Mouse (Mus musculus) embryonic facial prominence, embryonic 14.5 days (tissue): ENCODE measurements at regions not wholly inside any gene's neighbourhood (a gene's known extent, or its start where the extent isn't known, plus 50 kb on each side); places are given as distances from the start of the nearest gene placed in this dataset.

Experiments
- ATAC-seq: fragments of 200-750 bp; cut with Nextera tagmentation; 2 replicates; pipeline ENCODE4 v1.8.0; 2017; ENCODE audit warnings: low read depth, moderate number of reproducible peaks, moderate TSS enrichment
- DNase-seq: peaks from one replicate; pipeline ENCODE4 v3.0.0-alpha.2; 2015; ENCODE audit warnings: low spot score
- H3K27ac ChIP-seq: fragments of 300-500 bp; sonication (generic); replicated peaks from 2 replicates; pipeline ENCODE4 v1.5.1; 2014; ENCODE audit warnings: low read depth, mild to moderate bottlenecking, low read length, moderate library complexity
- H3K27me3 ChIP-seq: fragments of 300-500 bp; sonication (generic); replicated peaks from 2 replicates; pipeline ENCODE4 v1.6.1; 2014; ENCODE audit warnings: low read length; ENCODE audit not compliant: control insufficient read depth, insufficient read depth
- H3K36me3 ChIP-seq: fragments of 300-500 bp; sonication (generic); 2 replicates; pipeline ENCODE4 v1.6.1; 2014; ENCODE audit warnings: low read length, mixed read lengths; ENCODE audit not compliant: control insufficient read depth, insufficient read depth
- H3K4me1 ChIP-seq: fragments of 300-500 bp; sonication (generic); 2 replicates; pipeline ENCODE4 v1.6.1; 2014; ENCODE audit warnings: antibody characterized with exemption, low read length; ENCODE audit not compliant: control insufficient read depth, insufficient read depth
- H3K4me2 ChIP-seq: fragments of 300-500 bp; sonication (generic); 2 replicates; pipeline ENCODE4 v1.6.1; 2014; ENCODE audit warnings: low read depth, mild to moderate bottlenecking, low read length, moderate library complexity, mixed read lengths
- H3K4me3 ChIP-seq: fragments of 300-500 bp; sonication (generic); 2 replicates; pipeline ENCODE4 v1.5.1; 2014; ENCODE audit warnings: low read depth, mild to moderate bottlenecking, low read length
- H3K9ac ChIP-seq: fragments of 300-500 bp; sonication (generic); 2 replicates; pipeline ENCODE4 v1.6.1; 2014; ENCODE audit warnings: low read depth, mild to moderate bottlenecking, low read length, moderate library complexity, mixed read lengths
- H3K9me3 ChIP-seq: fragments of 300-500 bp; sonication (generic); 2 replicates; pipeline ENCODE4 v1.6.1; 2016; ENCODE audit warnings: low read length; ENCODE audit not compliant: control insufficient read depth
- WGBS: fragments of 180-500 bp; shearing (Covaris S2); extraction: QIAGEN DNeasy Blood & Tissue Kit; methylation state at CpG from one replicate; pipeline ENCODE4 v1.1.7; 2014; 5-methylcytosine and 5-hydroxymethylcytosine counted together

DNA sequence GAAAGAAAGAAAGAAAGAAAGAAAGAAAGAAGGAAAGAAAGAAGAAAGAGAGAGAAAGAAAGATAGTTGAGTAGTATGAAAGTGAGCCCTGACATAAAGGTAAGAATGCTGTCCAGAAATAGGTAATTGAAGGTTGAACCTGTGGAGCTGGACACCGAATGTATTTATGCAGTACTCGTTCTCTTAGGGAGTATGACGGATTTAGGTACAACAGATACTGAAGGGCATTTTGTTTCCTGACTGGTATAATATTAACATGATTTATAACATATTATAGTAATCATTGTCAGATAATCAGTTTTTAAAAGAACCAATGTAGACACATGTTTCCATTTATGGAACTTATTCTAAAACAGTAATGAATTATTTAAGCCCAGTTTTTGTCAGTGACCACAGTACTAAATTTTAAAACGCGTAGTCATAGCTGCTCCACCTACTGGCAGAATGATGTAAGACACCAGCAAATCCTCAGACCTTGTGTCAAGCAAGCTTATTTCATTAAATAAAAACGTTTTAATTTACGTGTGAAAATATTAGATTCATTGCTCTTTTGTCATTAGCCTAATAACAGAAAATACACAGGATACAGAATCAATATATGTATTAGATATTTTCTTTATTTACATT lies 191.0 kb downstream of the Vgll3 start:
- Histone ChIP-seq H3K9ac (no peak overlapping the region), H3K4me3 (no peak overlapping the region), H3K4me1 (peaks cover under 1% of the 10 kb centered on the region; the same call in 1 of the 2 replicates), H3K9me3 (no peaks in the 10 kb centered on the region), H3K36me3 (no peaks in the 10 kb centered on the region), H3K27me3 (no peaks in the 10 kb centered on the region), H3K27ac (no peak overlapping the region), H3K4me2 (no peak overlapping the region)
- WGBS: 42% methylated on average over 7 of the region's 7 CpGs
- ATAC-seq (no peak), DNase-seq (peak; percentile 75)

DNA sequence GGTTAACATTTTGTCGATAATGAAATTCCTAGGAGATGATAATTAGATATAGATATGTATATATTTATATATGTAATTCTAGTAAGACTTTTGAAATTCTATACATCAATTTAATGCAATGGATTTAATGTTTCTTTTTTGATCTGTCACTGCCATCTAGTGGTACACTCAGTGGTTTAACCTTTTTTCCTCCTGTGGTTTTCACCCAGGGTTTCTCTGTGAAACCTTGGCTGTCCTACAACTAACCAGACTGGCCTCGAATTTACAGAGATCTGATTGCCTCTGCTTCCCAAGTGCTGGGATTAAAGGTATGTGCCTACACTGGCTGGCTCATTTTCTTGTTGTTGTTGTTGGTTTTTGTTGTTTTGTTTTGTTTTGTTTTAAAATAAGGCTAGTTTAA lies 198.6 kb downstream of the Vgll3 start:
- H3K4me3 ChIP-seq: no peak overlapping the region
- H3K27ac ChIP-seq: no peak overlapping the region
- H3K9me3 ChIP-seq: no peaks in the 10 kb centered on the region
- DNase-seq (peak; percentile 53), ATAC-seq (no peak)
- H3K4me1 ChIP-seq: no peaks in the 10 kb centered on the region
- no peaks in the 10 kb centered on the region for H3K36me3 ChIP-seq
- 8% methylated on average over 2 of the region's 2 CpGs for WGBS
- no peaks in the 10 kb centered on the region for H3K27me3 ChIP-seq
- no peak overlapping the region for H3K9ac ChIP-seq
- H3K4me2 ChIP-seq: no peak overlapping the region

DNA sequence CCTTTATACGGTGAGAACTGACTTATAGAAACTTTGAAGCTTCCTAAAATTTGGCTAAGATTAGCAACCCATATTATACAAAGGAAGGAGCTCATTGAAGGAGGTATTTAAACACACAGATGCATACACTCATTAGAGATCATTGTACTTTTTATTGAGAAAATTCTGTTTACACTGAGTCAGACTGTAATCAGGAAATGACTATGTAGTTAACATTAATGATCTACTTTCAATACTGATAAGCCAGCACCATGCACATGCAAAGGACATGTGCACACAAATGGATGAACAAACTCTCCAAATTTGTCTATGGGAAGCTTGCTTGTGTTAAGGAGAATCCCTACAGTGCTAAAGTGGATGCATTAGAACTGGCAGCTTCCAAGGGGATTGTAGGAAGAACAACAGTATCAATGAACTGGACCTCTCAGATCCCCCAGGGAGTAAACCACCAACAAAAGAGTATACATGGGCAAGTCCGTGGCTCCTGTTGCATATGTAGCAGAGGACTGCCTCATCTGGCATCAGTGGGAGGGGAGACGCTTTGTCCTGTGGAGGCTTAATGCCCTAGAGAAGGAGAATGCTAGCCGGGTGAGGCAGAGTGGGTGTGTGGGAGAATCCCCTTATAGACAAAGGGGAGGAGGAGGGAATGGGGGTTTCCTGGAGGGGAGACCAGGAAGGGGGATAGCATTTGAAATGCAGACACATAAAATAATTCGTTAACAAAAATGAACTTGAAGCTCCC lies 200.0 kb downstream of the Vgll3 start:
- WGBS: 40% methylated on average over 5 of the region's 5 CpGs
- H3K27ac ChIP-seq: no peak overlapping the region
- H3K4me2 ChIP-seq: no peak overlapping the region
- no peaks in the 10 kb centered on the region for H3K9me3 ChIP-seq
- DNase-seq (no peak), ATAC-seq (no peak)
- H3K36me3 ChIP-seq: no peaks in the 10 kb centered on the region
- H3K27me3 ChIP-seq: no peaks in the 10 kb centered on the region
- H3K4me1 ChIP-seq: no peaks in the 10 kb centered on the region
- no peak overlapping the region for H3K4me3 ChIP-seq
- no peak overlapping the region for H3K9ac ChIP-seq

DNA sequence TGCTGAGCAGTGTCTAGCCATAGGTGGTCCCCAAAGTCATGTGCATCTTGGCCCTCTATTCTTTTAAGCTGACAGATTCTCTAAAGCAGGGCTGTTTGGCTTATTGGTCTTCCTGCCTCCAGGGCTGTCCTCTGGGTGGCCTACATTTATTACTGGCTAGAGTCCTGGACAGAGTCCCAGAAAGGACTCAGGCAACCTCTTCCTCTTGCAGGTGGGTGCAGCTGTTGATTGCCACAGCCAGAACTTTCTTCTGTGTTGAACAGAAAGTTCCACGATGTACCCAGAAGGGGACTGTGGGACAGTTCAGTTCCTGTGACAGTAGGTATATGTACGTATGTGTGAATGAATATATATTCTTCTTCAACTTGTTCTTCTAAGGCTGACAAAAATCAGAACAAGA lies 202.0 kb downstream of the Vgll3 start:
- Histone ChIP-seq H3K36me3 (no peaks in the 10 kb centered on the region), H3K9ac (no peak overlapping the region), H3K4me1 (no peaks in the 10 kb centered on the region), H3K4me3 (no peak overlapping the region), H3K9me3 (no peaks in the 10 kb centered on the region), H3K4me2 (no peak overlapping the region), H3K27me3 (no peaks in the 10 kb centered on the region), H3K27ac (no peak overlapping the region)
- ATAC-seq (no peak), DNase-seq (no peak)
- WGBS: 87% methylated on average over 2 of the region's 2 CpGs

- no peak for ATAC-seq
- WGBS: 67% methylated on average over 2 of the region's 2 CpGs
Observed at GRCm38 (mm10) chr16:66023397-66023796, 208.3 kb downstream of the Vgll3 start.

More at GRCm38 (mm10) chr16:66023397-66023796, 208.3 kb downstream of the Vgll3 start:
- Histone ChIP-seq H3K27ac (no peak overlapping the region), H3K4me1 (no peaks in the 10 kb centered on the region), H3K4me3 (no peak overlapping the region), H3K4me2 (no peak overlapping the region), H3K9me3 (no peaks in the 10 kb centered on the region), H3K36me3 (no peaks in the 10 kb centered on the region), H3K27me3 (no peaks in the 10 kb centered on the region), H3K9ac (no peak overlapping the region)
- DNase-seq: no peak
